Mouse (Mus musculus): ENCODE data around the gene Rims1.

DNA sequence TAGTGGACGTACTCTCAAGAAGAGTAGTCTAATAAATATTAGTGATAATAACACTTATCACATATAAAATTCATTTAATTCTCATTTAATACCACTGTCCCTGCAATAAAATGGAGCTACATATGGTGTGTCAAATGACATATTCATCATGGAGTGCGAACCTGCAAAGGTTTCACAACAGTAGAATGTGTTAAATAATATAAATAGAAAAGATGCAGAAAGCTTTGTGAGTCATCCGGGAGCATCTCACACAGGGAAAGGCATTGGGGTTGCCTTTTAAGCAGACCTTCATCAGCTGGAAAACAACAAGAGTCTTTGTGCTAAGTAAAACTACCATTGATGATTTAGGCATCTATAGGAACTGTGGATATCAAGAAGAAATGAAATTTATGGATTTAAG lies 220.2 kb downstream of the Rims1 start:
- no peak for TF ChIP-seq CTCF (IDR thresholded peaks at IDR 0.05; ENCODE audit: borderline replicate concordance, insufficient read depth, low read length)
- no peak for TF ChIP-seq POLR2A (IDR thresholded peaks at IDR 0.05; ENCODE audit: low read depth, low read length)
